15 mouse cellular contexts compared by ENCODE assay signal in the genomic region with DNA sequence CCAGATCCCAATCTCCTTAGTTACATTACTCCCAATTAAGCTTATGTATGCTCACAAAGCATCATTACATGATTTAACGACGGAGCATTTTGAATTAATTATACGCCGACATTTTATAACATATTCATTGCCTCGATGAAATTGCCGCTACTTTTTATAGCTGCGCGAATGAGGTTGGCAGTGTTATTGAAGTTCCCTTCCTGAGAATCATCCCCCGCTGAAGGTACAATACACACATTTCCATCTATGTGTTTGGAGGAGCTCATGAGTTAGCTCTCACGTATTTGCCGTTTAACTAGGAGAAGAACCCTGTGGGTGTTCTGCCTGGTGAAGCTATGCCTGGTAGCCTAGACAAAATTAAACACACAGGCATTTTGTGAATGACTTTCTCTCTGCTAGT.
A peak's percentile ranks its signal among the peaks of the same experiment; 100 is the strongest.
DNase-seq lines count a peak whose midpoint lies in the region; ATAC-seq and TF ChIP-seq lines count a peak whose summit lies in the region.
"Had no signal": no experiment of that assay in that cellular context is flagged by ENCODE, and none has a peak within 500 bp of the region (broad histone marks: within the 10 kb centered on the region; RNA-seq: fewer than 3 reads in every experiment).

No protein-coding gene starts in this region.

- peak; percentile 96 for ATAC-seq in frontal cortex, adult (ENCODE audit: low TSS enrichment)
- ATAC-seq: activated CD4-positive, CD25-positive, alpha-beta regulatory T cell, adult 4 months; forebrain, embryonic 14.5 days; Patski had no signal

- TF ChIP-seq CTCF in brain, embryonic 14.5 days (IDR thresholded peaks at IDR 0.05; ENCODE audit: borderline replicate concordance, extremely low read depth, insufficient read depth, insufficient read length) = no peak

- no peak for TF ChIP-seq POLR2A in brain, embryonic 14.5 days (IDR thresholded peaks at IDR 0.05; ENCODE audit: borderline replicate concordance, extremely low read depth, insufficient read depth, insufficient read length, poor library complexity, severe bottlenecking)

- intact Hi-C loops in left cerebral cortex, postnatal 14 days (cut with DNase I) = no loop called here
- intact Hi-C loops in left cerebral cortex, postnatal 4 days (cut with DNase I) = no loop called here

- no peak for DNase-seq in frontal cortex, postnatal 10 days (ENCODE audit: low spot score in 2 of 2)
- DNase-seq in left cerebral cortex, postnatal 14 days (ENCODE audit: low spot score in 2 of 2) = peak; percentile 10 to 22
- no peak for DNase-seq in left cerebral cortex, postnatal 4 days
- DNase-seq in brain, embryonic 14.5 days (ENCODE audit: low read depth) = peak; percentile 31
- DNase-seq in layer of hippocampus, postnatal 10 days (ENCODE audit: low spot score in 2 of 2) = no peak
- DNase-seq: adrenal gland, postnatal 14 days; cerebellum, adult 2 months; cerebellum, postnatal 10 days; gastrocnemius, postnatal 36 days; heart, adult 18-20 months; heart, postnatal 36 days had no signal

Comparison
In these comparisons a context has a peak if more than half of its experiments do, and no peak if none do; other contexts are left out.
1. DNase-seq: peak in left cerebral cortex, postnatal 14 days (2 of 2) and brain, embryonic 14.5 days (single experiment); none in frontal cortex, postnatal 10 days (0 of 2), left cerebral cortex, postnatal 4 days (single experiment) and layer of hippocampus, postnatal 10 days (0 of 2).